Mouse (Mus musculus) hindbrain, embryonic 12.5 days (tissue): ENCODE data around the gene Gm14692. TPM values are rescaled to one million over a fixed set of nuclear protein-coding genes. Genes with fewer than 3 reads are reported as not detected.
"Not testable (repeated sequence)": the region's sequence is repeated elsewhere in the genome, so short reads cannot be mapped to it uniquely, and the experiment has no call there.

Source experiments
- ATAC-seq: fragments of 200-750 bp; cut with Nextera tagmentation; 2 replicates; pipeline ENCODE4 v1.8.0; 2017; ENCODE audit warnings: moderate TSS enrichment; ENCODE audit not compliant: low FRiP score
- H3K27ac ChIP-seq: fragments of 300-500 bp; sonication (generic); 2 replicates; pipeline ENCODE4 v1.5.1; 2016; ENCODE audit warnings: mild to moderate bottlenecking
- H3K27me3 ChIP-seq: fragments of 300-500 bp; sonication (generic); 2 replicates; pipeline ENCODE4 v1.6.1; 2016; ENCODE audit warnings: mild to moderate bottlenecking
- H3K36me3 ChIP-seq: fragments of 300-500 bp; sonication (generic); 2 replicates; pipeline ENCODE4 v1.6.1; 2016; ENCODE audit warnings: mild to moderate bottlenecking
- H3K4me1 ChIP-seq: fragments of 300-500 bp; sonication (generic); 2 replicates; pipeline ENCODE4 v1.6.1; 2016
- H3K4me2 ChIP-seq: fragments of 300-500 bp; sonication (generic); replicated peaks from 2 replicates; pipeline ENCODE4 v1.6.1; 2016; ENCODE audit warnings: mild to moderate bottlenecking
- H3K4me3 ChIP-seq: fragments of 300-500 bp; sonication (generic); 2 replicates; pipeline ENCODE4 v1.5.1; 2016; ENCODE audit warnings: mild to moderate bottlenecking
- H3K9ac ChIP-seq: fragments of 300-500 bp; sonication (generic); 2 replicates; pipeline ENCODE4 v1.6.1; 2016; ENCODE audit warnings: mild to moderate bottlenecking, moderate library complexity
- H3K9me3 ChIP-seq: fragments of 300-500 bp; sonication (generic); replicated peaks from 2 replicates; pipeline ENCODE4 v1.6.1; 2016; ENCODE audit warnings: mild to moderate bottlenecking
- WGBS: fragments of 180-500 bp; shearing (Covaris S2); methylation state at CpG from one replicate; pipeline ENCODE4 v1.1.7; 2016; 5-methylcytosine and 5-hydroxymethylcytosine counted together
- polyA plus RNA-seq: library from polyadenylated mRNA; unstranded; fragments of >200 nt; fragmentation: Nextera tagmentation; extraction: Ambion mirVana; gene quantifications from 2 replicates; pipeline ENCODE4 v1.2.1, GENCODE M21; 2016

Gm14692 gene
- polyA plus RNA-seq, result not detected in 2 replicates

DNA sequence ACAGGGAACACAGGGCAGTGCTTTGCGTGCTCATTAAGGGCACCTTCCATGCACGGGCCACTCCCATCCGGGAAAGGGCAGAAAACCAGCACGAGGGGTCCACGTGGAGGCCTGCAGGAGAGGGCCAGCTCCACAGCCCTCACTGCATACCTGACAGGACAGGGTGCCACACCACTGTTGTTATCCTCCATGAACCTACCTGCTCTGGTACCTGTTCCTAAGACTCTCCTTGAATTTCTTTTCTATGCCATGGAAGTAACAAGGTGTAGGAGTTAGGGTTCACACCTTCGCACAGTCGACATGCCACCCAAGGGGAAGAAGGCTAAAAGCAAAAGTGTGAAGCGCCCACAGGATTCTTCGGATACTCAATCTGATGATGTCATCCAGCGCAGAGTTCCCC, at the start of gene Gm14692:
Gm14692 (plus strand) TSS at position 301 of the 400 bp plus-strand sequence.
- H3K9ac ChIP-seq, result not testable (repeated sequence)
- WGBS, result 80% methylated on average over 5 of the region's 10 CpGs

DNA sequence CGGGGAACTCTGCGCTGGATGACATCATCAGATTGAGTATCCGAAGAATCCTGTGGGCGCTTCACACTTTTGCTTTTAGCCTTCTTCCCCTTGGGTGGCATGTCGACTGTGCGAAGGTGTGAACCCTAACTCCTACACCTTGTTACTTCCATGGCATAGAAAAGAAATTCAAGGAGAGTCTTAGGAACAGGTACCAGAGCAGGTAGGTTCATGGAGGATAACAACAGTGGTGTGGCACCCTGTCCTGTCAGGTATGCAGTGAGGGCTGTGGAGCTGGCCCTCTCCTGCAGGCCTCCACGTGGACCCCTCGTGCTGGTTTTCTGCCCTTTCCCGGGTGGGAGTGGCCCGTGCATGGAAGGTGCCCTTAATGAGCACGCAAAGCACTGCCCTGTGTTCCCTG, 2.0 kb upstream of the Gm14692 start, which contains the start of gene Gm1140:
Gm1140 (minus strand) TSS at position 101 of the 400 bp plus-strand sequence.
- H3K4me1 ChIP-seq, H3K27me3 ChIP-seq, H3K9ac ChIP-seq, H3K36me3 ChIP-seq, H3K4me3 ChIP-seq, H3K4me2 ChIP-seq, H3K9me3 ChIP-seq, ATAC-seq, H3K27ac ChIP-seq: not testable (repeated sequence)
- 97% methylated on average over 3 of the region's 11 CpGs for WGBS

More for the DNA sequence above, at the start of gene Gm14692:
- H3K27ac ChIP-seq, ATAC-seq, H3K36me3 ChIP-seq, H3K9me3 ChIP-seq, H3K4me3 ChIP-seq, H3K4me2 ChIP-seq, H3K4me1 ChIP-seq, H3K27me3 ChIP-seq: not testable (repeated sequence)

Other genes with a start within 250 kb of the Gm14692 start
- not detected in 2 replicates for gene Gm1140, start 2.1 kb upstream of the Gm14692 start, polyA plus RNA-seq
- not detected in 2 replicates for gene 4933436I01Rik, start 225.8 kb downstream of the Gm14692 start, polyA plus RNA-seq